Mouse (Mus musculus) CD4-positive naive resting alpha-beta T cell, adult 57 days (primary cell): ENCODE data around the gene H2-Q10. TPM values are rescaled to one million over a fixed set of nuclear protein-coding genes. Genes with fewer than 3 reads are reported as not detected.

Experiments used
- total RNA-seq: library from RNA; stranded (reverse); gene quantifications from one replicate; pipeline ENCODE4 v1.2.4, GENCODE M21; 2023

The H2-Q10 gene
- total RNA-seq = 74.1 TPM

GRCm38 (mm10) chr17:35469842-35470751, at the start of gene H2-Q10:
Gene H2-Q10, plus strand, starts transcription at chr17:35470089.

GRCm38 (mm10) chr17:35424624-35425416, 45.1 kb upstream of the H2-Q10 start, which contains the start of gene H2-Q6:
Gene H2-Q6, plus strand, starts transcription at chr17:35424850.

GRCm38 (mm10) chr17:35438885-35439284, 31.0 kb upstream of the H2-Q10 start, which contains the start of gene H2-Q7:
Gene H2-Q7, plus strand, starts transcription at chr17:35439155.

GRCm38 (mm10) chr17:35505776-35506175, 35.9 kb downstream of the H2-Q10 start, which contains the start of gene Pou5f1:
Gene Pou5f1, plus strand, starts transcription at chr17:35506018.

DNA sequence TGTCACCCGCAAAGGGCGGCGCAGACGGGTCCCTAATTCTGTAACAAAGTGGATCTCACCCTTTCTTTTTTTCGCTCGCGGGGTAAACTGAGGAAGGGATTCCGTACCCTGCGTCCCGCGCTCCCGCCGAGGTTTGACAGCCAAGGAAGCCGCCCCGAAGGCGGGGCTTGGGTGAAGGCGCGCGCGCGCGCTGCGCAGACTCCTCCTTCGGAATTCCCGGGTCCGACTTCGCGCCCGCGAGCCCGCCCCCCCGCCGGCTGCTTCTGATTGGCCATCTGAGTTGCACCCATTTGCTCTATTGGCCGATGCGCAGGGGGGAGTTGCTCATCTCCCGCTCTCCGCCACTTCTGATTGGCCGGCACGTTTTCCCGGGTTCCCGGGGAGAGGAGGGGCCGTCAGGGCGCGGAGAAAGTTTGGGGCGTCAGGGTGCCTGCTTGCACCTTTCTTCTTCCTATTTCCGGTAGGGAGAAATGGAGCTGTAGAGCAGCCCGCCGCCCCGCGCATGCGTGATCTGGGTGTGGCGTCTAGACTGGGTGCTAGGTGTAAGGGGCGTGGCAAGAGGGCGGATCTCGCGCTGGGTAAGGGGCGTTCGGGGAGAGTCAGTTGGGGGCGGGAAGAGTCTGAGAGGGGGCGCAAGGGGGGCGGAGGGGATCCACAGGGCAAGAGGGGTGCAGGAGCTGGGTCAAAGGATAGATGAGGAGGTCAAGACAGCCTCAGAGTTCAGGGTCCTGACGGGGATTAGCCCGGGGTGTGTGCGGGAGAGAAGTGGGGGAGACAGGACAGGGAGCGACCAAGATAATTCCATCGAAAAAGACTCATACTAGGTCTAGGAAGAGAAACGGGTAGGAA, 47.0 kb downstream of the H2-Q10 start, which contains the start of the genes Tcf19 and Cchcr1:
Gene Tcf19 (minus strand): TSS at position 173 of the 849 bp plus-strand sequence.
Gene Cchcr1 (plus strand): TSS at position 449 of the 849 bp plus-strand sequence.

Other genes starting within 250 kb of the H2-Q10 start
- gene Gm16181, start 249.3 kb upstream of the H2-Q10 start, total RNA-seq = not detected
- gene Atp6v1g2, start 236.4 kb upstream of the H2-Q10 start, total RNA-seq = 1.6 TPM
- 10.8 TPM for gene Nfkbil1, start 234.3 kb upstream of the H2-Q10 start, total RNA-seq
- 474 TPM for gene Ddx39b, start 228.3 kb upstream of the H2-Q10 start, total RNA-seq
- 2,421 TPM for gene H2-D1, start 207.4 kb upstream of the H2-Q10 start, total RNA-seq
- gene H2-Q1, start 149.7 kb upstream of the H2-Q10 start, total RNA-seq = 14.8 TPM
- 16.7 TPM for gene H2-Q2, start 127.8 kb upstream of the H2-Q10 start, total RNA-seq
- gene H2-Q4, start 90.5 kb upstream of the H2-Q10 start, total RNA-seq = 511 TPM
- gene H2-Q6, start 45.2 kb upstream of the H2-Q10 start, total RNA-seq = 107 TPM
- 390 TPM for gene H2-Q7, start 30.9 kb upstream of the H2-Q10 start, total RNA-seq
- 0.71 TPM for gene Pou5f1, start 35.9 kb downstream of the H2-Q10 start, total RNA-seq
- gene Tcf19, start 46.7 kb downstream of the H2-Q10 start, total RNA-seq = 6.6 TPM
- gene Cchcr1, start 47.0 kb downstream of the H2-Q10 start, total RNA-seq = 16.2 TPM
- not detected for gene Psors1c2, start 63.1 kb downstream of the H2-Q10 start, total RNA-seq
- not detected for gene Cdsn, start 82.0 kb downstream of the H2-Q10 start, total RNA-seq
- gene 2300002M23Rik, start 97.4 kb downstream of the H2-Q10 start, total RNA-seq = not detected
- not detected for gene Sfta2, start 131.5 kb downstream of the H2-Q10 start, total RNA-seq
- gene Gm9573, start 156.5 kb downstream of the H2-Q10 start, total RNA-seq = not detected
- gene Mucl3, start 173.6 kb downstream of the H2-Q10 start, total RNA-seq = not detected
- 49.3 TPM for gene Vars2, start 197.5 kb downstream of the H2-Q10 start, total RNA-seq
- gene Gtf2h4, start 203.7 kb downstream of the H2-Q10 start, total RNA-seq = 15.8 TPM
- 15.5 TPM for gene Ddr1, start 234.5 kb downstream of the H2-Q10 start, total RNA-seq